In the genomic region with DNA sequence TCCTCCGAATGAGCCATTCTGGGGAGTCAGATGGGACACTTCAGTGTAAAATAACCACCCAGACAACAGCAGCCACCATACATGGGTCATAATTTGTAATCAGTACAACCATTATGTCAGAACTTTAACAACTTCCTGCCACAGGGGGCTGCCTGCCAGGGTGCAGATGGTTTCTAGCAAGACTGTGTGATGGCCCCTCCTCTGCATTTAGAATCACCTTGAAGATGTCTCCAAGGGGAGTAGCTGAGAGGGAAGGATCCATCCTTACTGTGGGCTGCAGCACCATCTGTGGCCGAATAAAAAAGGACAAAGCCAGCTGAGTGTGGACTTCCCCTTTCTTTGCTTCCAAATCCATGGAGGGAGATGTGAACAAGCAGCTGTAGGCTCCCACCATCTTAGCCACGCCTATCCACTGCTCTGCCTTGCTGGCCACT, we compare ENCODE assay signal across 9 mouse cellular contexts. TPM values are rescaled to one million over a fixed set of nuclear protein-coding genes. Genes with fewer than 3 reads are reported as not detected.
DNase-seq lines count a peak whose midpoint lies in the region; ATAC-seq and TF ChIP-seq lines count a peak whose summit lies in the region.
"Had no signal": no experiment of that assay in that cellular context is flagged by ENCODE, and none has a peak within 500 bp of the region (broad histone marks: within the 10 kb centered on the region; RNA-seq: fewer than 3 reads in every experiment).

No protein-coding gene starts in this region.

- peak; percentile 46 for TF ChIP-seq CTCF in stomach, postnatal 0 days (IDR thresholded peaks at IDR 0.05; ENCODE audit: low read depth)

- no peak overlapping the region for H3K9ac ChIP-seq in hindbrain, embryonic 13.5 days
- H3K9ac ChIP-seq in hindbrain, embryonic 14.5 days = no peak overlapping the region
- H3K9ac ChIP-seq in stomach, postnatal 0 days (ENCODE audit: low read length) = no peak overlapping the region

- no peak overlapping the region for H3K4me2 ChIP-seq in hindbrain, embryonic 13.5 days
- no peak overlapping the region for H3K4me2 ChIP-seq in hindbrain, embryonic 14.5 days (replicated peaks)
- H3K4me2 ChIP-seq in stomach, postnatal 0 days (replicated peaks; ENCODE audit: low read depth) = peak overlapping the region; percentile 8; the same call in 1 of the 2 replicates

- H3K27ac ChIP-seq in hindbrain, embryonic 13.5 days = 0 out of 2 replicates have a peak overlapping the region, but pooled peaks have one; percentile 30
- H3K27ac ChIP-seq in hindbrain, embryonic 14.5 days = no peak overlapping the region
- H3K27ac ChIP-seq in stomach, postnatal 0 days (replicated peaks) = peak overlapping the region; percentile 40; the same call in 1 of the 2 replicates

- H3K36me3 ChIP-seq in hindbrain, embryonic 13.5 days = no peaks in the 10 kb centered on the region
- H3K36me3 ChIP-seq in hindbrain, embryonic 14.5 days (replicated peaks; ENCODE audit: control insufficient read depth, insufficient read depth) = no peaks in the 10 kb centered on the region
- peaks cover 11% of the 10 kb centered on the region for H3K36me3 ChIP-seq in stomach, postnatal 0 days (ENCODE audit: control insufficient read depth, insufficient read depth, low read length)

- no peaks in the 10 kb centered on the region for H3K9me3 ChIP-seq in hindbrain, embryonic 13.5 days
- H3K9me3 ChIP-seq in hindbrain, embryonic 14.5 days (ENCODE audit: control insufficient read depth, low read length) = no peaks in the 10 kb centered on the region
- H3K9me3 ChIP-seq in stomach, postnatal 0 days (ENCODE audit: control insufficient read depth, low read length) = no peaks in the 10 kb centered on the region

- no peak overlapping the region for H3K4me3 ChIP-seq in hindbrain, embryonic 13.5 days
- no peak overlapping the region for H3K4me3 ChIP-seq in hindbrain, embryonic 14.5 days (replicated peaks; ENCODE audit: low read length)
- H3K4me3 ChIP-seq in stomach, postnatal 0 days (ENCODE audit: low read depth, low read length) = no peak overlapping the region

- no peak for ATAC-seq in hindbrain, embryonic 13.5 days (ENCODE audit: low FRiP score)
- ATAC-seq in hindbrain, embryonic 14.5 days (ENCODE audit: low FRiP score) = no peak
- peak; percentile 61 to 81 for ATAC-seq in hematopoietic stem cell, adult 5-6 weeks (replicated peaks in 1 of 2; ENCODE audit: insufficient read depth in 1 of 2, low FRiP score in 2 of 2, low TSS enrichment in 1 of 2, low read depth in 1 of 2, poor library complexity in 2 of 2, severe bottlenecking in 2 of 2)
- no peak; the same call in 1 of the 2 replicates for ATAC-seq in stomach, postnatal 0 days (ENCODE audit: low FRiP score, low TSS enrichment)
- ATAC-seq: forebrain, embryonic 14.5 days had no signal

- WGBS in hindbrain, embryonic 13.5 days = 61% methylated on average over 3 of the region's 3 CpGs
- WGBS in hindbrain, embryonic 14.5 days = 59% methylated on average over 3 of the region's 3 CpGs
- 27% methylated on average over 3 of the region's 3 CpGs for WGBS in stomach, postnatal 0 days

- TF ChIP-seq EP300 in stomach, postnatal 0 days (optimal IDR thresholded peaks at IDR 0.05) = no peak

- intact Hi-C loops in left cerebral cortex, postnatal 10 days (cut with DNase I) = no loop called here

- H3K4me1 ChIP-seq in hindbrain, embryonic 13.5 days (replicated peaks) = peaks cover 14% of the 10 kb centered on the region
- H3K4me1 ChIP-seq in hindbrain, embryonic 14.5 days (replicated peaks; ENCODE audit: control insufficient read depth, insufficient read depth, low read length) = no peaks in the 10 kb centered on the region
- peaks cover 2% of the 10 kb centered on the region; the same call in 1 of the 2 replicates for H3K4me1 ChIP-seq in stomach, postnatal 0 days (replicated peaks; ENCODE audit: control insufficient read depth, insufficient read depth)

- no peaks in the 10 kb centered on the region for H3K27me3 ChIP-seq in hindbrain, embryonic 13.5 days
- no peaks in the 10 kb centered on the region for H3K27me3 ChIP-seq in hindbrain, embryonic 14.5 days (ENCODE audit: control insufficient read depth, insufficient read depth, low read length)
- H3K27me3 ChIP-seq in stomach, postnatal 0 days (ENCODE audit: control insufficient read depth, insufficient read depth, low read length) = no peaks in the 10 kb centered on the region

- no peak for DNase-seq in hindbrain, embryonic 14.5 days (ENCODE audit: low spot score)
- peak; percentile 24 for DNase-seq in right cerebral cortex, postnatal 25 days
- DNase-seq in right cerebral cortex, adult 18-20 months = no peak
- no peak for DNase-seq in stomach, postnatal 0 days (ENCODE audit: low spot score)
- no peak for DNase-seq in adrenal gland, postnatal 14 days
- no peak for DNase-seq in left cerebral cortex, postnatal 10 days (ENCODE audit: extremely low spot score in 1 of 2, low spot score in 2 of 2)

RNA-seq across cellular contexts. Expression of a gene that starts 21.7 kb away (rescaled TPM):
- 2.3 and 2.6 TPM in 2 replicates for polyA plus RNA-seq in hindbrain, embryonic 13.5 days (2015; fragmentation: Nextera tagmentation; extraction: Ambion mirVana)
- 1.8 and 2.9 TPM in 2 replicates for polyA plus RNA-seq in hindbrain, embryonic 14.5 days (2014; fragmentation: Nextera tagmentation; extraction: Ambion mirVana)
- total RNA-seq in hematopoietic stem cell, adult 5-6 weeks (2017) = 16.1 and 21.1 TPM in 2 replicates
- polyA plus RNA-seq in stomach, postnatal 0 days (2015; fragmentation: Nextera tagmentation; extraction: Ambion mirVana) = 16.6 and 17.7 TPM in 2 replicates
- total RNA-seq in adrenal gland, postnatal 14 days (2021) = 6.9 and 13.4 TPM in 2 replicates
- total RNA-seq in left cerebral cortex, postnatal 10 days (2021) = 1 to 10 TPM; 5.6 to 6.9 TPM

Comparison
In these comparisons a context has a peak if more than half of its experiments do, and no peak if none do; other contexts are left out.
1. ATAC-seq: peak in hematopoietic stem cell, adult 5-6 weeks (2 of 2); none in hindbrain, embryonic 13.5 days (single experiment), hindbrain, embryonic 14.5 days (single experiment) and stomach, postnatal 0 days (single experiment).